Mouse (Mus musculus) left cerebral cortex, postnatal 14 days (tissue): ENCODE data around the gene Fxyd5. TPM values are rescaled to one million over a fixed set of nuclear protein-coding genes. Genes with fewer than 3 reads are reported as not detected.

Experiments
- DNase-seq, 2 experiments: peaks; one replicate each; pipeline ENCODE4 v3.0.0; 2021 to 2022; ENCODE audit warnings: low spot score in 2 of 2, mixed read lengths in 1 of 2
- intact Hi-C: fragments of 180-260 bp; cut with DNase I; formaldehyde crosslinking; loops from one replicate; pipeline ENCODE4 v1.15.1; 2025
- total RNA-seq, 2 experiments: library from RNA; stranded (reverse); gene quantifications; 2 replicates each; pipeline ENCODE4 v1.2.3; 2021

Gene Fxyd5
- total RNA-seq, 2 experiments from 2014 or later = 36.3 to 37.2 TPM

GRCm38 (mm10) chr7:31070324-31070723 is 28.0 kb upstream of the Fxyd5 start:
- intact Hi-C loops = loop anchor here (5.0 kb wide), 1 partner anchor 113 kb away; the partner anchor contains the start of gene Usf2

GRCm38 (mm10) chr7:31069491-31069890 is 27.2 kb upstream of the Fxyd5 start:
- intact Hi-C loops = no loop called here
- DNase-seq = no peak

More at GRCm38 (mm10) chr7:31070324-31070723, 28.0 kb upstream of the Fxyd5 start:
- DNase-seq = no peak

GRCm38 (mm10) chr7:31067836-31068235 is 25.6 kb upstream of the Fxyd5 start:
- intact Hi-C loops = no loop called here
- peak; percentile 48 to 59 for DNase-seq

- DNase-seq = no peak
- intact Hi-C loops = no loop called here
Measured at GRCm38 (mm10) chr7:31063074-31063560, 20.8 kb upstream of the Fxyd5 start.

GRCm38 (mm10) chr7:31060621-31061010 is 18.3 kb upstream of the Fxyd5 start:
- no peak for DNase-seq
- intact Hi-C loops = no loop called here

GRCm38 (mm10) chr7:31059919-31060620 is 17.8 kb upstream of the Fxyd5 start:
- no peak for DNase-seq
- intact Hi-C loops = loop anchor here (2.0 kb wide), 1 partner anchor 37 kb away; no protein-coding TSS in a partner anchor

- intact Hi-C loops = loop anchor here (2.0 kb wide), 1 partner anchor 38 kb away; no protein-coding TSS in a partner anchor
- peak; percentile 83 to 91 for DNase-seq
Measured at GRCm38 (mm10) chr7:31059108-31059507, 16.8 kb upstream of the Fxyd5 start, which contains the start of gene Lgi4. Gene Lgi4 (plus strand): TSS chr7:31059342.

GRCm38 (mm10) chr7:31058211-31058610 is 15.9 kb upstream of the Fxyd5 start:
- no peak for DNase-seq
- intact Hi-C loops = loop anchor here (2.0 kb wide), 1 partner anchor 39 kb away; no protein-coding TSS in a partner anchor

- DNase-seq = no peak
- intact Hi-C loops = loop anchor here (2.0 kb wide), 1 partner anchor 39 kb away; no protein-coding TSS in a partner anchor
Measured at GRCm38 (mm10) chr7:31057730-31058129, 15.4 kb upstream of the Fxyd5 start.

GRCm38 (mm10) chr7:31057071-31057470 is 14.8 kb upstream of the Fxyd5 start, which contains the start of gene Fxyd1:
Gene Fxyd1 (minus strand): TSS chr7:31057199.
- intact Hi-C loops = no loop called here
- DNase-seq = no peak

- no peak for DNase-seq
- intact Hi-C loops = no loop called here
Measured at GRCm38 (mm10) chr7:31056448-31056847, 14.2 kb upstream of the Fxyd5 start.

- intact Hi-C loops = no loop called here
- DNase-seq = no peak
Measured at GRCm38 (mm10) chr7:31055883-31056282, 13.6 kb upstream of the Fxyd5 start.

GRCm38 (mm10) chr7:31055354-31055824 is 13.1 kb upstream of the Fxyd5 start:
- intact Hi-C loops = no loop called here
- DNase-seq = peak; percentile 40 to 49

GRCm38 (mm10) chr7:31054661-31055320 is 12.5 kb upstream of the Fxyd5 start:
- intact Hi-C loops = no loop called here
- DNase-seq = no peak

- no peak for DNase-seq
- intact Hi-C loops = no loop called here
Measured at GRCm38 (mm10) chr7:31053882-31054447, 11.7 kb upstream of the Fxyd5 start.

- DNase-seq = peak; percentile 76 to 87
- intact Hi-C loops = no loop called here
Measured at GRCm38 (mm10) chr7:31052636-31053434, 10.6 kb upstream of the Fxyd5 start.

- no peak for DNase-seq
- intact Hi-C loops = no loop called here
Measured at GRCm38 (mm10) chr7:31052251-31052635, 10.0 kb upstream of the Fxyd5 start.

GRCm38 (mm10) chr7:31051321-31052021 is 9.2 kb upstream of the Fxyd5 start, which contains the start of gene Fxyd7:
Gene Fxyd7 (minus strand): TSS chr7:31051467.
- peak in 1 of 2 experiments; percentile 30 for DNase-seq
- intact Hi-C loops = no loop called here
